Mouse (Mus musculus) liver, embryonic 11.5 days (tissue): ENCODE data around the gene Osbpl3. TPM values are rescaled to one million over a fixed set of nuclear protein-coding genes. Genes with fewer than 3 reads are reported as not detected.

Experiments
- ATAC-seq: fragments of 200-750 bp; cut with Nextera tagmentation; replicated peaks from 2 replicates; pipeline ENCODE4 v1.8.0; 2017; ENCODE audit warnings: moderate number of reproducible peaks, mild to moderate bottlenecking, moderate TSS enrichment, moderate library complexity; ENCODE audit not compliant: low FRiP score
- DNase-seq: peaks from one replicate; pipeline ENCODE4 v3.0.0-alpha.2; 2017; ENCODE audit warnings: low spot score
- H3K27ac ChIP-seq: fragments of 300-500 bp; sonication (generic); 2 replicates; pipeline ENCODE4 v1.5.1; 2014; ENCODE audit warnings: mild to moderate bottlenecking, low read depth, low read length, control low read depth
- H3K27me3 ChIP-seq: fragments of 300-500 bp; sonication (generic); replicated peaks from 2 replicates; pipeline ENCODE4 v1.6.1; 2014; ENCODE audit warnings: low read length, mixed read lengths; ENCODE audit not compliant: control insufficient read depth, insufficient read depth
- H3K36me3 ChIP-seq: fragments of 300-500 bp; sonication (generic); 2 replicates; pipeline ENCODE4 v1.6.1; 2014; ENCODE audit warnings: mild to moderate bottlenecking, low read length, moderate library complexity, mixed read lengths; ENCODE audit not compliant: control insufficient read depth, insufficient read depth
- H3K4me1 ChIP-seq: fragments of 300-500 bp; sonication (generic); replicated peaks from 2 replicates; pipeline ENCODE4 v1.6.1; 2014; ENCODE audit warnings: low read length, mixed read lengths; ENCODE audit not compliant: control insufficient read depth, insufficient read depth
- H3K4me2 ChIP-seq: fragments of 300-500 bp; sonication (generic); 2 replicates; pipeline ENCODE4 v1.6.1; 2014; ENCODE audit warnings: mild to moderate bottlenecking, control low read depth, moderate library complexity
- H3K4me3 ChIP-seq: fragments of 300-500 bp; sonication (generic); 2 replicates; pipeline ENCODE4 v1.5.1; 2014; ENCODE audit warnings: low read depth, low read length, control low read depth
- H3K9ac ChIP-seq: fragments of 300-500 bp; sonication (generic); 2 replicates; pipeline ENCODE4 v1.6.1; 2014; ENCODE audit warnings: low read depth, low read length, control low read depth
- H3K9me3 ChIP-seq: fragments of 300-500 bp; sonication (generic); 2 replicates; pipeline ENCODE4 v1.6.1; 2016; ENCODE audit warnings: low read length, inconsistent platforms, mixed read lengths; ENCODE audit not compliant: control insufficient read depth
- WGBS: fragments of 180-500 bp; shearing (Covaris S2); extraction: QIAGEN DNeasy Blood & Tissue Kit; methylation state at CpG from one replicate; pipeline ENCODE4 v1.1.7; 2014; 5-methylcytosine and 5-hydroxymethylcytosine counted together
- polyA plus RNA-seq: library from polyadenylated mRNA; unstranded; fragments of >200 nt; fragmentation: Nextera tagmentation; extraction: Ambion mirVana; gene quantifications from 2 replicates; pipeline ENCODE4 v1.2.1, GENCODE M21; 2014

Gene Osbpl3
- polyA plus RNA-seq, 1 experiment from 2014 or later: 2.5 TPM

DNA sequence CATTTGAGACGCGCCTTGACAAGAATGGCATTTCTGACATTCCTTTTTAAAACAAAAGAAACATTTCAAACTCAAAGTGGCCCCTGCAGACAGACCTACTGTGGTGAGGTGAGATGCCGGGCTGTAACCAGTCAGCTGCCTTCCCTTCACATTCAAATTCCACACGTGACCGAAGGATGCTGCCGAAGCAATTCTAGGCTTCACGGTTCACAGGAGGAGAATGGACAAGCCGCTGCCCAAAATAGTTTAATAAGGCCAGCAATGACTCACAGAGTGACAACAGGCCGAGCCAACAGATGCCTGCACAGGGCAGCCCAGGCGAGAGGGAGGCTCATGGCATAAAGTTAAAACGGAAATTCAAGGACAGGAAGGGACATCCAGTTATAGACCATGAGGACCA, 51.3 kb downstream of the Osbpl3 start:
- WGBS: 81% methylated on average over 11 of the region's 11 CpGs
- Histone ChIP-seq H3K4me3 (no peak overlapping the region), H3K9ac (no peak overlapping the region), H3K4me2 (no peak overlapping the region), H3K36me3 (no peaks in the 10 kb centered on the region), H3K27ac (no peak overlapping the region), H3K4me1 (no peaks in the 10 kb centered on the region), H3K27me3 (no peaks in the 10 kb centered on the region), H3K9me3 (no peaks in the 10 kb centered on the region)
- ATAC-seq: no peak
- DNase-seq: no peak

DNA sequence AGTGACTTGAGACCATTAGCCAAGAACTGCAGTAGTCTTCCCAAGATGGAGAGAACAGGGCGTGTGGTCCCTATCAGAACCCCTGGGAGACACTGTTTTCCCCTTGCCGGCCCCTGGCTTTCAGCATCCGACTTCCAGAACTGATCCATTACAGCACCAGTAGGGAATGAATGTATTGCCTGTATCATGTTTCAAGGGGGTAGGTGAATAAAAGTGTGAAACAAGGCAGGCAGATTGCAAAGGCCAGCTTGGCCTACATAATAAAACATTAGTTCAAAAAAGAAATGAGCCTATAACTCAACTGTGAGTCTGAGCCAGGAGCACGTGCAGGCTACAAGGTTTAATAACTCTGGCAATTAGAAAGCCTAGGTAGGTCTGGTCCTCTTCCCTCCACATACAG, 52.5 kb downstream of the Osbpl3 start:
- no peak overlapping the region for H3K27ac ChIP-seq
- H3K4me3 ChIP-seq: no peak overlapping the region
- H3K9ac ChIP-seq: no peak overlapping the region
- no peaks in the 10 kb centered on the region for H3K27me3 ChIP-seq
- ATAC-seq: no peak
- no peaks in the 10 kb centered on the region for H3K9me3 ChIP-seq
- no peaks in the 10 kb centered on the region for H3K36me3 ChIP-seq
- no peaks in the 10 kb centered on the region for H3K4me1 ChIP-seq
- WGBS: 78% methylated on average over 4 of the region's 4 CpGs
- DNase-seq: no peak
- no peak overlapping the region for H3K4me2 ChIP-seq

DNA sequence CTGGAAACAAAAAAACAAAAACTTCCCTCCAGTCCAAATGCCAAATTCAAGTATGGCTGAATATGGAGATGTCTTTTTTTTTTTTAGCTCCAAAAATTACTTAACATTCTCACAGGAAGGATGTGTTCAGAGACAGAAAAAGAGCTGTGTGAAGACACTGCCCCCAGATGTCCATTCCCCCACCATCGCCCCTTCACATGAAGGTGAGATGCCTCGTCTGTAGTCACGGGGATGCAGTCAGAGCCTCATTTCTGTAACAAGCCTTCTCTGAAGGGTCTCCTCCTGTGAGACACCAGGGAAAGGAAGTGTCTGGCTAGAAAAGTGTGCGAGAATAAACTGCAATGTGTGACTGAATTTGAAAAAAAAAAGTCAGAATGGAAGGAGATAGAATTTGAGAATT, 53.1 kb downstream of the Osbpl3 start:
- Histone ChIP-seq H3K4me3 (no peak overlapping the region), H3K9me3 (no peaks in the 10 kb centered on the region), H3K4me1 (no peaks in the 10 kb centered on the region), H3K36me3 (no peaks in the 10 kb centered on the region), H3K27me3 (no peaks in the 10 kb centered on the region), H3K27ac (no peak overlapping the region), H3K4me2 (no peak overlapping the region), H3K9ac (no peak overlapping the region)
- DNase-seq (no peak), ATAC-seq (no peak)
- whole genome bisulfite sequencing: 80% methylated on average over 4 of the region's 4 CpGs

DNA sequence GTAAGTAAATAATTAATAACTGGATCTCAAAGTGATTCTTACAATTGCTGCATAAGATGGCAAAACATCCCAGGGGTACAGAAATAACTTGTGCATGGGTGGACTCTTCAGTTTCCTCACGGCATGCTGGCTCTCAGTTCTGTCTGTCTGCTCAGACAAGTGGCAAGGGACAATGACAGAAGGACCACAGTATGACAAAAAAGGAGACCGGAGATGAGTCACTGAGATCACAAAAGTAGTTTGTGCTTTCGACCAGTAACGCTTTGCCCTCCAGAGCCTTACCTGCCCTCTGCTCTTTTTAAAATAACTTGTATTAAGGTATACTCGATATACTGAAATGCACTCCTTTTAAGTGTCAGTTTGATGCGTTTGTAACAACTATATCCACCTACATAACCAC, 55.8 kb downstream of the Osbpl3 start:
- DNase-seq: no peak
- ATAC-seq: no peak
- Histone ChIP-seq H3K27ac (no peak overlapping the region), H3K27me3 (no peaks in the 10 kb centered on the region), H3K4me3 (no peak overlapping the region), H3K4me1 (no peaks in the 10 kb centered on the region), H3K36me3 (no peaks in the 10 kb centered on the region), H3K4me2 (no peak overlapping the region), H3K9ac (no peak overlapping the region), H3K9me3 (no peaks in the 10 kb centered on the region)
- WGBS: 81% methylated on average over 6 of the region's 6 CpGs

DNA sequence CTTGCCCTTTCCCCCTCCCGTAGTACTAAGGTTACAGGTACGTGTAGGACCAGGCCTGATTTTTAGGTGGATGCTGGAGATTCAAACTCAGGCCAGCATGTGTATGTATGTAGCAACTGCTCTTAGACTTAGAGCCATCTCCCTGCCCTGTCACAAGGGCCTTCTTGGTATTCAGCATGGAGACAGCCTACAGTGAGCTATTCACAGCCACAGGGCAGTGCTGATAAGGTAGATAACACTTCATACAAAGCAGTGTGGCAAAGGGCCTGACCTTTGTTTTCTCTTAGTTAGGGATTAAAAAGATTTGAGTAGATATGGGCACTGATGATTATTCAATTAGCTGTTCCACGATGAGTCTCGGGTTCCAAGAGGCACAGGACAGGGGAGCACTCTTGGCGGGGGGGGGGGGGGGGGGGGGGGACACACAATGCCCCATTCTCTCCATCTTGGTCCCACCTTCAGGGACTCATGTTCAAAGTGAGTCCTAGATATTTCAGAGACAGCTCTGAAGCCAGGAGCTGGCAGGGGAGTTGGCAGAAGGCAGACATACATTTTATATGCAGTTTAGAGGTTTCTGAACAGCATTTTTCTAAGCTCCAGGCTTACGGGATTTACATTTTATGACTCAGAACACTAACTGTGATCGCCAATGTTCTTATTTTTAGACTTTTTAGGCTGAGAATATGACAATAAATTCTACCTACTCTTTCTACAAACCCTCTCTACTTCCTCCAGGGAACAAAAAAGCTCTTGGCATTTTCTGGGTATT, 56.4 kb downstream of the Osbpl3 start:
- DNase-seq: no peak
- Histone ChIP-seq H3K27ac (no peak overlapping the region), H3K27me3 (no peaks in the 10 kb centered on the region), H3K9me3 (no peaks in the 10 kb centered on the region), H3K4me1 (no peaks in the 10 kb centered on the region), H3K4me3 (no peak overlapping the region), H3K36me3 (no peaks in the 10 kb centered on the region), H3K9ac (no peak overlapping the region), H3K4me2 (no peak overlapping the region)
- ATAC-seq: no peak
- WGBS: 65% methylated on average over 6 of the region's 7 CpGs

DNA sequence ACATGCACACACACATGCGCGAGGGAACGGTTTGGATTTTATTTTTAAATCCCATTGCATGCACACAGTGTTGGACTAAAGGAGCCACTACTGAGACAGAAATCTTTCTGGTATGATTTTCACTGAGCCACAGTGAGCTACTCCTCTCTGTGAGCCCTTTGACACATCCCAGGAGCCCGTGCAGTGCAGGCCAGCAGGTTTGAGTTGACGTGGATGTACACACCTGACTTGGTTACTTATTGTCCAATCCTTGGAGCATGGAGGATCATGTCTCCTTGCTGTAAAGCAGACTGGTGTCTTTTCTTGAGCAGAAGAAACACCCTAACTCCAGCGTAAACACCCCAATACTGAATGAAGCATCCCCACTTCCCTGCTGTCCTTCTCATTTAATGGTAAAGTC, 57.7 kb downstream of the Osbpl3 start:
- no peak for DNase-seq
- no peak overlapping the region for H3K27ac ChIP-seq
- no peaks in the 10 kb centered on the region for H3K9me3 ChIP-seq
- no peak overlapping the region for H3K4me3 ChIP-seq
- H3K36me3 ChIP-seq: no peaks in the 10 kb centered on the region
- 87% methylated on average over 6 of the region's 6 CpGs for WGBS
- no peak overlapping the region for H3K4me2 ChIP-seq
- no peaks in the 10 kb centered on the region for H3K27me3 ChIP-seq
- ATAC-seq: no peak
- no peak overlapping the region for H3K9ac ChIP-seq
- H3K4me1 ChIP-seq: no peaks in the 10 kb centered on the region

DNA sequence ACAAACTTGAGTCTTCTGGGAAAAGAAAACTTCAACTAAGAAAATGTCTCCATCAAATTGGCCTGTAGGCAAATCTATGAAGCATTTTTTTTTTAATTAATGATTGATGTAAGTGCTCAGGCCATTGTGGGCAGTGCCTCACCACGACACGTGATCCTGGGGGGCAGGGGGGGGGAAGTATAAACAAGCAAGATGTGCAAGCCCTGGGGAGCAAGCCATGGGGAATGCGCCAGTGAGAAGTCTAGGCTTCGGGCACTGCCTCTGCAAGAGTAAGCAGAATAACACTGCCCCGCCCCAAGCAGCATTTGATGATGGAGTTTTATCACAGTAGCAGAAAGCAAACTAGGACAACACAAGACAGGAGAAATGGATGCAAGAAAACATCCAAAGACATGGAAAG, 58.9 kb downstream of the Osbpl3 start:
- H3K9ac ChIP-seq: no peak overlapping the region
- ATAC-seq (no peak), DNase-seq (no peak)
- H3K36me3 ChIP-seq: no peaks in the 10 kb centered on the region
- H3K4me3 ChIP-seq: no peak overlapping the region
- no peak overlapping the region for H3K27ac ChIP-seq
- WGBS: 65% methylated on average over 5 of the region's 5 CpGs
- H3K4me2 ChIP-seq: no peak overlapping the region
- H3K27me3 ChIP-seq: no peaks in the 10 kb centered on the region
- no peaks in the 10 kb centered on the region for H3K9me3 ChIP-seq
- H3K4me1 ChIP-seq: no peaks in the 10 kb centered on the region

DNA sequence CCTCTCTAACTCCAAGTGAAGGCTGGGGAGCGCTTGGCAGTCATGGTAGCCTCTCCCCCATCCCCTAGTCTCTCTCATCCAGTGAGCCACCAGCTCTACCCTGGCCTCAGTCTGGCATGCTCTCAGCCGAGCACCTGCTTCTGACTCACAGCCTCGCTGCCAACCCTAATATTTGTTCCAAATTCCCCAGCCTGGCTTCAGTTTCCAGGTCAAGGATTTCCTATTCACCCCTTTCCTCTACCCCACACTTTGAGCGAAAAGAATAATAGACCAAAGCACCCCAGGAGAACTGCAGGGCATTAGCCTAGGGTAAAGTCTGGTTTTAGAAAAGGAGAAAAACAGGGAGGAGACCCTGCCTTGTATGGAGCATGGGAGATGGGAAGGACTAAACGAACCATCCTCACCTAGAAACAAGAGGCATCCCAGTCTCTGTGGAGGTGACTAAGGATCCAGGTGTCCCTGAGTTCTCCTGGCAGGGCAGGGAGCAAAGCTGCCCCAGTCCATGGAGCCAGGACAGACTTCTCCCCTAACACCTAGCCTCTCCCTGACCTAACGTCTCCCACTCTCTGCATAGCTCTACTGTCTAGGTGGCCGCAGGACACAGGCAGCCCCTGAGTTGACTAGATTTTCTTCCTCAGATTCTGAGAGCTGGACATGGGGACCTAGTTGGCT, 60.2 kb downstream of the Osbpl3 start:
- Histone ChIP-seq H3K36me3 (no peaks in the 10 kb centered on the region), H3K4me3 (no peak overlapping the region), H3K27me3 (no peaks in the 10 kb centered on the region), H3K9ac (no peak overlapping the region), H3K4me2 (no peak overlapping the region), H3K27ac (no peak overlapping the region), H3K9me3 (no peaks in the 10 kb centered on the region), H3K4me1 (no peaks in the 10 kb centered on the region)
- no peak for DNase-seq
- ATAC-seq: no peak
- WGBS: 78% methylated on average over 7 of the region's 7 CpGs

DNA sequence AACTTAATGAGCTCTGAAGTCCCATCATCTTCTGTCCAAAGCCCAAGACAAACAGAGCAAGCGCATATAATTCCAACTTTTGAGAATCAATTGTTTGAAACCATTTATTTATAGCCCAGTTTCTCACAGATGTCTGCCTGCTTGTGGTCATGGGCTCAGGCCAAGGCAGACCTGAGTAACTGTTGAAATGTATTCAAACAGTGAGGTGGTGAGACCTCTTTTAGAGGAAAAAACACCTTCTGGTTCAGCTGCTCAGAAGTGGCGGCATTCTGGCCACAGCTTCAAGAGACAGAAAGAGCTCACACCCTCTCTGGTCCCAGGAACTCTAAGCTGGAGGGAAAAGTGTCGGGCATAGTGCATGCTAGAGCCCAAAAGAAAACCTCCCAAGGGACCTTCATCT, 61.6 kb downstream of the Osbpl3 start:
- no peaks in the 10 kb centered on the region for H3K4me1 ChIP-seq
- no peak for DNase-seq
- no peak overlapping the region for H3K4me3 ChIP-seq
- no peak overlapping the region for H3K27ac ChIP-seq
- H3K27me3 ChIP-seq: no peaks in the 10 kb centered on the region
- WGBS: 80% methylated on average over 3 of the region's 3 CpGs
- H3K9ac ChIP-seq: no peak overlapping the region
- no peaks in the 10 kb centered on the region for H3K36me3 ChIP-seq
- H3K9me3 ChIP-seq: no peaks in the 10 kb centered on the region
- no peak overlapping the region for H3K4me2 ChIP-seq
- no peak for ATAC-seq
